Mouse (Mus musculus) liver (tissue): Measurements from ENCODE around the gene Rufy1.

Experiments used
- DNase-seq: peaks from one replicate; pipeline ENCODE4 v3.0.0-alpha.2; 2020; ENCODE audit warnings: mixed read lengths

Gene Rufy1

DNA sequence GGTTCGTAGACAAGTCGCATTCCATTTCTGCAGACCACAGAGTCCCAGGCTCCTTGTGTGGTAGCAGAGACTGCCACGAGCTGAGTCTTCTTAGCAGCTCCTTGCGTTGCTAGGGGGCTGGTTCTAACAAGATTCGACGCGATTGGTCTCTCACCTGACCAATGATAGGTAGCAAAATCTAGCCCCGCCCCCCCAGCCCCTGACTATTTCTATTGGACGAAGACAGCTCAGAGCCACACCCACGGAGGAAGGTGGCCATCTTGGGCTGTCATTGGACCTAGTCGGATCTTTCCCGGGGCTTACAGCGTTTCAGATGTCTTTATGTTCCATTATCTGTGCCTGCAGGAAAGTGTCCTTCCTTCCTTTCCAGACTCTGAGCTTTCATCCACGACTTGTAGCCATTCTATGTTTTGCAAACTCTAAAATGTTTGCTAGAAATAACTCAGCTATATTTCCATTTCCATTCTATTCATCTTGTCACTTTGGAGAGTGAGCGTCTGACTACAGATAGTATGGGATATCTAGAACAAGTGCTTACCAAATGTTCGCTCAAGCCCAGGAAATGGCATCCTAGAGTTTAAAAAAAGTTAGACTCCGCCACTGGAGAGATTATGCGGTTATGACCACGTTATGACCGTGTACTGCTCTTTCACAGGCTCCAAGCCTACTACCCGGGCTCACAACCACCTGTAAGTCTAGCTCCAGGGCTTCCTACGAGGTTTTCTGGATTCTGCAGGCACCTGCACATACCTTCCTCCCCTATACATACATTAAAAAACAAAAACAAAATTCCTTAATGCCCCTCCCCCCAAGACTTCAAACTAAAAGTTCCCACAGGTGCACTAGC is 8.8 kb downstream of the Rufy1 start:
- peak; percentile 92 for DNase-seq

DNA sequence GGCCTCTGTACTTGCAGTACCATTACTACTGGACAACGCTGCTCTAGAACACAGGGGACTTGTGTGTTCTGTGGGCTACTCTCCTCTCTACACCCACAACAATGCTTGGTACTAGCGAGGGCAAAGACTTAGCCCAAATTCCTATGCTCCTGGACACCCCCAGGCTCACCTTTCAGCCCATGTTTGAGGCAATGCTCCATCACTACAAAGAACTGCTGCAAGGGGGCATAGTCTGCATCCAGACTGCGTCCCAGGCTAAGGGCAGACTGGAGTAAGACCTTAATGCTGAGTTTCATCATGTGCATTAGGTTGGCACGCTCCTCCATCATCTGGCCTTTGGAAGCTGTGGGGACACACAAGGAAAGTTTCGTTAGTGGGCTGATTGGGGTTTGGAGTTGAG is 9.5 kb downstream of the Rufy1 start:
- DNase-seq = no peak

DNA sequence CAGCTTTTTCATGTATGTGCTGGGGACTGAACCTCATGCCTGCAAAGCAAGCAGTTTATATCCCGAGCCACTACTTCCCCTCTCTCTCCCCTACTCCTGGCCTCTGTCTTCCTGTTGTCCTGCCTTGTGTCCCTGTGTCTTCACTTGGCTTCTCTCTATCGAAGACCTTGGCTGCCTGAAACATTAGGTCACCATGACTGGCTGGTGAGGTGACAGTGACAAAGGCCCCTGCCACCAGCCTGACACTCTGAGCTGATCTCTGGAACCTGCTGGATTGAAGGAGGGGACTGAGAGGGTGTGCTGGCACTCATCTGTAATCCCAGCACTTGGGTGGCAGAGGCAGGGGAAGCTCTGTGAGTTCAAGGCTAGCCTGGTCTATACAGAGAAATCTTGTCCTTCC is 13.1 kb downstream of the Rufy1 start:
- no peak for DNase-seq

DNA sequence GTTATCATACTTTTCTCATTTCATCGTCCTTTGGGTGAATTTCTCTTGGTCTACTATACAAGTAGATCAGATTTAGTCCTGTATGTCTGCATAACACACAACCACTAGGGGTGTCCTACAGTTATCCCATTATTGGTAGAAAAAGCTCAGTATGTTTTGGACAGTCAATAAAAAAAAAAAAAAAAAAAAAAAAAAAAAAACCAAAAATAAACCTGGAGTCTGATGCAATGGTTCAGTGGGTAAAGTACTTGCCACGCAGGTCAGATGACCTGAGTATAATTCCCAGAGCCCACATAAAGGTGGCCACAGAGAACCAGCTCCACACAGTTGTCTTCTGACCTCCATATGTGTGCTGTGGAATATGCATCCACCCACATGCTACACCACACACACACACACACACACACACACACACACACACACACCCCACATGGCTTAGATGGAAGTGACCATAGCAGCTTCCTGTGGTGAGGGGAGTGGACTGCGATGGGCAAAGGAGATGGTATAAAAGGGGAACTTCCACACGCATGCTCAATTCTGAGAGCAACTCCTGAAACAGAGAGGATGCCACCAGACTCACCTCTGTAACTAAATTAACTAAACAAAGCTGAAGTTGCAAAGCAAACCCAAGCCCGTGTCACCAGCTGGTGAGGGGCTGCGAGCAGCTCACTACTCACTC is 15.2 kb downstream of the Rufy1 start:
- DNase-seq = no peak

DNA sequence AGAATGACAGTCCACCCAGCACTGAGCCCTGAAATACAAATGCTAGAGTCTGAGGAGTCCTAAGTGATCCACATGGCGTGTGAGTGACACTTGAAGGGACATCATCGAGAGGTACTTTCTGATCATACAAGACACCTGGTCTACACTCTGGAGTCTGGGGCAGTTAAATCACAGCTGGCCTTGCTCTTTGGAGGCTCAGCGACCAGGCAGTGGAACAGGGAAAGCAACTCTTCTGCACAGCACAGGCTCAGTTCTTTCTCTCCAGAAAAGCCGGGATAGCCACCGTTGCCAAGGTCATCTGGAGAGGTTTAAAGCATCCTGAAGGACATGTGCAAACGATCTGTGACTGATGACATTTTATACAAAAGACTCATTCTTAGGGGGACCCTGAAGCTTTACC is 23.7 kb downstream of the Rufy1 start:
- no peak for DNase-seq

DNA sequence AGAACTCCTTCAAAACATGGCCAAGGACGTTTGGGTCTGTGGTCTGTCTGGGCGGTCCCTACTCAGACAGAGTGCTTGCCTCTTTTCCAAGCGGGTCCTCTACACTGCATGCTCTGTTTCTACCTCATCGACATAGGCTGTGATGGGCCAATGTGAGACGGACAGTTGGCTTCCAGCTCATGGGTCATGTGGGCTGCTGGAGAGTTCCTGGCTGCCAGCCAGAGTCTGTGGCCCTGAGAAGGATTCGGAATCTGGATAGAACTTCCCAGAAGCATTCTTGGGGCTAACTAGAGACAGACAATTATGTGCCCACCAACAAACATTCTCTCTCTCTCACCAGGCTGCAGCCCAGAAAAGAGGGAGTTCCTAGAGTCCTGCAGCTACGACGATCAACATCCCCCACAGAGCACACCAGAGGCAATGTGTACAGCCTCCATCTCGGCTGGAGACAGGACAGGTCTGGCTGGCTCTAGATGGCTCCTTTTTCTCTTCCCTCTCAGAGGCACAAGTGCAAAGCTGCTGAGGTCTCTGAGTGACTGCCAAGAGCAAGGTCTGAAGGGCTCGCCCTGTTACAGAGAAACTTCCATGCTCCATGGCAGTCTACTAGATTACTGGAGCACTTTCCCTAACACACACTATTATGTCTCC is 27.4 kb downstream of the Rufy1 start:
- DNase-seq = no peak

DNA sequence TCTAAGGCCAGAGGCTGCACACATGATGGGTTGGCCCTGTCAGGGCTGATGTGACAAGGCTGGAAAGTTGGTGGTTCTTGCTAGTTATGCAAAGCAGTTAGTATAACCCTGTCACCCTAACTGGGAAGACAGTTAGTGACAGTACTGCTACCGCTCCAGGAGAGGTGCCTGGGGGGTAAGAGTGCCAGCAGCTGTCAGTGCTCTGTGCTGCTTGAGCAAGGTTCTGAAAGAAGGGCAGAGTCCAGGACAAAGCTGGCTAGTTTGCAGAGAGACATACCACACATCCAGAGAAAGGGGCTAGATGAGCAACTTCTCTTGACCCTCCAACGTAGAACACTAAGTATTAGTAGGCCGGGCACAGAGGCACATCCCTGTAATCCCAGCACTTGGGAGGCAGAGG is 28.4 kb downstream of the Rufy1 start:
- DNase-seq = no peak

DNA sequence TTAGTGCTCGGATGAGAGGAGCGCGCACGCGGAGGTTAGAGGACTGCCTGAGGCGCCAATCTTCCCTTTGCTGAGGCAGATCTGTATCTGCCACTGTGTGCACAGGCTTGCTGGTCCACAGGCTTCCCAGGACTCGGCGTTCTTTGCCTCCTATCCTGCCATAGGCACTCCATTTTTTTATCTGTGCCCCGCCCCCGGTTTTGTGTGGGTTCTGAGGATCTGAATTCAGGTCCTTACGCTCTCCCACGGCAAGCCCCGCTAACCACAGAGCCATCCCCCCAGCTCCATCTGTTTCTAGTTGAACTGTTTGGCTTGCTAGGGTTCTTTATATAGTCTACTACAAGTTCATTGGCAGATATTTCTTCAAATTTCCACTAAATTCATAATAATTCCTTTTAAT is 32.1 kb downstream of the Rufy1 start:
- no peak for DNase-seq

DNA sequence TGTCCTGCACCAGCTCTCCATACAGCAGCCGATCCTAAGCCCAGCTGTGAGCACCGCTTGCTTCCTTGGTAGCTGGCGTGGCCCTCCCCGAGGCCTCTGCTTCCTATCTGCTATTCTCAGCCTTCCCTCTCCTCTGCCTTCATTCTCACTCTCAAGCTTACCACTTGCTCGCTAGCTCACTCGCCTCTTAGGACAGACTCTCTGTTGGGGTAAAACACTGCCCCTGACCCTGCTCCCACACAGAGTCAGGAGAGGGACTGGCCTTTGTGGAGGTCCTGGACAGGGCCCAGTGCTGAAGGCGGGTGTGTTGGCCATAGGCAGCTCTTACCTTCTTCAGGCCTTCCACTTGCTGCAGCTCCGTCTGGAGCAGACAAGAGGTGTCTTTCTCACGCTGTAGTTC is 33.6 kb downstream of the Rufy1 start:
- DNase-seq = no peak

DNA sequence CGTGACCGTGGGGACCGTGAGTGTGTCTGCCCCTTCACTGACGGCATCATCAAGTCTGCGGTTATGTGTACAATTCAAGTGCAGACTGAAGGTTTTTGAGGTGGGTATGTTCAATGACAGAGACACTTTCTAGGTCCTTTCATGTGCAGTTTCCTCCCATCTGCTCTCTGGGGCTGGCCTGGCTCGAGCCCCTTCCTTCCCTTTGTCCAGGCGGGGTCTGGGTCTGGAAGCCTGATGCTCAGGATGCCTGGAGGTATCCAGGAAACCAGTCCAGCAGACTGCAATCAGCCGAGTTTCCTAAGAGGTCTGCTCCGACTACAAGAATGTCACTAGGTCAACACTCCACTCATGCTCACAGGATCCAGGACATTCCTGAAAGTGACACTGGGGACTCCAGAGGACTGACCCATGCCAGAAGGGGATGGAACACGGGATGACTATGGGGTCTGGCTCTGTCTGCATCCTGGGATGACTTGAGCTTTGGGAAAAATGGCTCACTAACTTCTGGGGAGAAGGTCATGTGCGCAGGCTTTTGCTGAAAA is 34.1 kb downstream of the Rufy1 start:
- no peak for DNase-seq

DNA sequence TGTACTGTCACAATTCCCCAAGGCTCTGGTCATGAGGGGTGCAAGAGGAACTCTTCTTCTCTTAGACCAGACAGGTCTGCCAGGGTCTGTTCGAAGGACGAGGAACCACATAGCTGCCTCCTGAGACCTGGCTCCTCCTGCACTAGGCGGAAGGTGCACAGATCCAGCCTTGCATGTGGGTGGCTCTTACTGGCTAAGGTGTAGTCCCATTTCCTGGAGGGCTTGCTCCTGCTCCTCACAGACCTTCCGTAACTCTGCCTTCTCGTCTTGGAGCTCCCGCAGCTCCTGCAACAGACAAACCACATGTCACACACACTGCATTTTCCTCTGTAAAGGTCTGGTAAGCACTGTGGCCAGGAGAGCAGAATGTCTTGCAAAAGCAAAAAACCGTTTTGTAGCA is 36.2 kb downstream of the Rufy1 start:
- no peak for DNase-seq

DNA sequence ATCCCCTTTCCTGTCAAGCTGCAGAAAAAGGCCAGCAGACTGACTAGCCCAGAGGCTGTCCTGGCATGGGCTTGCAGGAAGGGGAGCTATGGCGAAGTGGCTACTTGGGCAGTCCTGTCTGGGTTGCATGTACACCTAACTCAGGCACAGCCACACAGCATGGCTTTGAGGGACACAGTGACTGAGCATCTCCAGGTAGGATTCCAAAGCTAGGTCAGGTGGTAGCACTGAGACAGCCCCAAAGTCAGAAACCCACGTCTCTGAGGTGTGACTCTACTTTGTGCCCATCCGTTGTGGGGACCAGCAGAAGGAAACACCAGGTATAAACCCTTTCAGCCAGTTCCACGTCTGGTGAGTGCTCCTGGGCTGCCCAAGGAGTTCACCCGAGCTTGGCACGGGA is 37.6 kb downstream of the Rufy1 start:
- DNase-seq = no peak

DNA sequence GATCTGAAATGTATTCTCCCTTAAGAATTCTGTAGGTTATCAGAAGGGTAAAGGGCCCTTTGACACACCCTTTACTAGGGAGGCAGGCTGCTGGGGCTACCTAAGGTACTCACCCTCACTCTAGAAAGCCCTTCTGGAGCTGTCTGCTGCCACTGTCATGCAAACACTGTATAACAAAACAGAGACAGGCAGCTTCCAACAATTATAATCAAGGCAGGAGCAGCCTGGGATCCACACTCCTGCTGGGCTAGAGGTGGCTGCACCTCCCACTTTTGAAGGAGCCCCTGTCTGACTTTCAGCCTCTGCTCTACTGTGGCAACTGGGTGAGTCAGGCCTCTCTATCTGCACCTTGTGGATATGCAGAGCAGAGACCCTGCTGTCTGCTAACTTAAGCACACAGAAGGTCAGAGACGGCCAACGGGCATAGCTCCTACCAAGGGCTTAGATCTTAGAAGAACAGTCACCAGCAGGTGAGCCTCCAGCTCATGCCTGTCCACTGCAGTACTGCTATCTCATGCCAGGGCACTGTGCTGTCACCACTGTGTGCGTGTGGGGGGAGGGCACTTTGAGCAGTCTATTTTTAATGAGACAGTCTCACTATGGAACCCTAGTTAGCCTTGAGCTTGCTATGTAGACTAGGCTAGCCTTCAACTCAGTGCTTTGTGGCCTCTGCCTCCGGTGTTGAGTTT is 39.5 kb downstream of the Rufy1 start:
- DNase-seq = no peak

DNA sequence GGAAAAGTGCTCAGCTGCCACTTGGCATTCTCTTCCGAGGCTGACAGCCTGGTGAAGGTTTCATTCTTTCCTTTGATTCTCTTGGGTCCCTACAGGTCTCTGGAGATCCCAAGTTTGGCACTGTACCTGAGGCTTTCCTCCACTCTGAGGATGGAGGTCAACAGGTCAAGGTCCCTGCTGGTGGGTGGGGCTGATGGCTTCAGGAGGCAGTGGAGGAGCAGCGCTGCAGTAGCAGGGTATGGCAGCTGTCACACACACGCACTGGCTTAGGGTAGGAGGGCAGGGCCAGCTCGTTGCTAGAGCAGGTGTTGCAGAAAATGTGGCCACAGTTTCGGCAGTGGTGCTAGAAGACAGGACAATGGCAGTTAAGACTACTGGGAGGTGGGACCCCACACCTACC is 41.3 kb downstream of the Rufy1 start:
- DNase-seq = no peak

DNA sequence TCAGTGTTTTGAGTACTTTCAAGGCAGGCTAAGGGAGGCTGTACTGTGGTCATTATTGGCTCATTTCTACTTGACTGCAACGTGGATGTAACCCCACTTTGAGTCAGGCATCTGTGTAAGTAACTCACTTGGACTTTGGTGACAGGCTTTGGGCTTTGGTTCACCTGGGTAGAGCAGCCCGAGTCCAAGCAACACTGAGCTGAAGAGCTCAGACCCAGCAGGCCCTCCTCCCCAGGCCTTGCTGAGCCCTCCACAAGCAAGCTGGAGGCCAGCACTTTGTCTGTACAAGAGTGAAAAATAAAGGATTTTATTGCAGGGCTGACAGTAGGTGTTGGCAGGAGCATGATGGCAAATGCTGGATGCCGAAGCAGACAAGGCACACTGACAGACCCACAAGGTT is 41.9 kb downstream of the Rufy1 start:
- DNase-seq = no peak

DNA sequence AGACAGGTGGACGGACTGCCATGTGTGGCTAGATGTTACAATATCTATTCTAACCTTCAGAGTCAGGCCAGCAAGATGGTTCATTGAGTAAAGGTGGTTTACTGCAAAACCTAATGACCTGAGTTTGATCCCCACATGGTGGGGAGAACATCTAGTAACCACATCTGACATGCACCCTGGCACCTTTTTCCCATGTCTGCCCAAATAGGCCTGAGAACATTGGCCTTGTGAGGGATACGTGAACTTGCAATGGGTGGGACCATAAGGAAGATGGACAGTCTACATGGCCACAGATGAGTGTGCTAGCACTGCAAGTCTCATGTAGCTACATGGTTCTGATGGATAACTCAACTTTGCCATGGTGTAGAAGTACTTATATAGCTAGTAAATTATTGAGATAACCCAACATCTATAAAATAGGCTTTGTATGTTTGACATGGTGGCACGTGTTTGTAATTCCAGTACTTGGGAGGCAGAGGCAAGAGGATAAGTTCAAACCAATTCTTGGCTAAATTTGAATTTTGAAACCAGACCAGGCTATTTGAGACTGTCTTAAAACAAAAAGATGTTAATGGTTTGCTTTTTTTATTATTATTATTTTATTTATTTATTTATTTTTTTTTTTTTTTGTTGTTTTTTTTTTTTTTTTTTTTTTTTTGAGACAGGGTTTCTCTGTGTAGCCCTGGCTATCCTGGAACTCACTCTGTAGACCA is 42.6 kb downstream of the Rufy1 start:
- no peak for DNase-seq

DNA sequence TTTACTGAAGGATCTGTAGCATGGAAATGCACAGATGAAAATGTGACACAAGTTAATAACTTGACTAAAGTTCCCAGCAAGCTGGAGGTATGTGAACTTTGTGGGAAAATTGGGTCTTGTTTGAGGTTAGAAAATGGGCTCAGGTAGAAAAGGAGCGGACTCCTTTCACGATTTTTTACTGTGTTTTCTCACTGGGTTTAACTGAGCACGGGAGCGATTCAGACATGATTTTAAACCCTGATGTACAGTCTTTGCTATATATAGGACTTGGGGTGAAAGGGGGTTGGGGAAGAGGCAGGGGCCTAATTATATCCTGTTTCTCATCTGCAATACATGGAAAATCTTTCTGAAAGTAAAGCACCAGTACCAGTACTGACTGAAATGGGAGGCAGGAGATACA is 43.2 kb downstream of the Rufy1 start:
- DNase-seq = no peak

DNA sequence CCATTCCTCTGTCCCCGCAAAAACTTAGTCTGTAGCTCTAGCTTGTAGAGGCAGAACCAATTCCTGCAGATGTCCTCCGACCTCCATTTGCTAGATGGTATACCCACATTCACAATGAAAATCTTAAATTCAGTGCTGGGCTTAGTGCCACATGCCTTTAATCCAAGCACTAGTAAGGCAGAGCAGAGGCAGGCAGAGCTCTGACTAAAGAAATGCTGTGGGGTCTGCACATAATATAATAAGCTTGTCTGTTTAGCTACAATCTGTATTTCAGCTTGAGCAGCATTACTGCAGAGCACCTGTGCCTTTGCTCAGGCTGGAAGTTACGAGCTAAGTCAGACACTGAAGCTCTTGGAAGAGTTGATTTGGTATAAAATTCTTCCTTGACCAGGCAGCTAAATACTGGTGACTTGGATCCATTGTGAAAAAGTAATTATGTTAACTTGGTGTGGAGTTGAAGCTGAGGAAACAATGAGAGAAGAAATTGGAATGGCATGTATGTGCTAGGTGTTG is 43.7 kb downstream of the Rufy1 start:
- DNase-seq = no peak

DNA sequence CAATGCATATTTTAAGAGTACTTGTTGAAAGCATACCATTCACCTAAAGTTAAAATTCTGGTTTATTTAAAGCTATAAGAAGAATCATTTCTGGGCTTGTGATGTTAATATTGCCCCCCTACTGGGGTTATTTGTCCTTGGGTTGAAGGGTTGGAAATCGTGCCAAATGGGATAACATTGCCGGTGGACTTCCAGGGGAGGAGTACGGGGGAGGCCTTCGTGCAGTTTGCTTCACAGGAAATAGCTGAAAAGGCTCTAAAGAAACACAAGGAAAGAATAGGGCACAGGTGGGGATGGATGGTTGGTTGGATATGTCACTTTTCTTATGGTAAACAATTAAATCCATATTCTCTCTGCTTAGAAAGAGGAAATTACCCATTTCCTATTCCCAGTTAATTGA is 49.6 kb downstream of the Rufy1 start:
- DNase-seq = no peak

DNA sequence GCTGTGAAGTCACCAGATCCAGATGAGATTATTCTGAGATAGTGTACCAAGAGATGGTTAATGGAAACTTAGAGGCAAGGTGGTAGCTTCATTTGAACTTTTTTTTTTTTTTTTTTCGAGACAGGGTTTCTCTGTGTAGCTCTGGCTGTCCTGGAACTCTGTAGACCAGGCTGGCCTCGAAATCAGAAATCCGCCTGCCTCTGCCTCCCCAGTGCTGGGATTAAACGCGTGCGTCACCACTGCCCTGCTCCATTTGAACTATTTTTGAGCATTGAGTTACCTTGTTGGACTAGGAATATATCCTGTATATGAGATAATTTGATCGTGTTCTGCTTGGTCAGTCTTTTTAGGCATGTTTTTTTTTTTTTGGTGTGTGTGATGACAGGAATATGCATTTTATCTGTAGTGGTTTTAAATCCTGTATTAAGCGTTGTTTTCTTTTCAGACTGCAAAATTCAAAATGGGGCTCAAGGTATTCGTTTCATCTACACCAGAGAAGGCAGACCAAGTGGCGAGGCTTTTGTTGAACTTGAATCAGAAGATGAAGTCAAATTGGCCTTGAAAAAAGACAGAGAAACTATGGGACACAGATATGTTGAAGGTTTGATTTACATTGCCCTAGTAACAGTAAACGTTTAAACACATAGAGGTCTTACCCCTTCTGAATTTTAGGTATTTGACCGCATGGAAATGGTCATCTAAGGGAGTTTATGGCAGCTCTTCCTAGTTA is 51.7 kb downstream of the Rufy1 start:
- DNase-seq = no peak

DNA sequence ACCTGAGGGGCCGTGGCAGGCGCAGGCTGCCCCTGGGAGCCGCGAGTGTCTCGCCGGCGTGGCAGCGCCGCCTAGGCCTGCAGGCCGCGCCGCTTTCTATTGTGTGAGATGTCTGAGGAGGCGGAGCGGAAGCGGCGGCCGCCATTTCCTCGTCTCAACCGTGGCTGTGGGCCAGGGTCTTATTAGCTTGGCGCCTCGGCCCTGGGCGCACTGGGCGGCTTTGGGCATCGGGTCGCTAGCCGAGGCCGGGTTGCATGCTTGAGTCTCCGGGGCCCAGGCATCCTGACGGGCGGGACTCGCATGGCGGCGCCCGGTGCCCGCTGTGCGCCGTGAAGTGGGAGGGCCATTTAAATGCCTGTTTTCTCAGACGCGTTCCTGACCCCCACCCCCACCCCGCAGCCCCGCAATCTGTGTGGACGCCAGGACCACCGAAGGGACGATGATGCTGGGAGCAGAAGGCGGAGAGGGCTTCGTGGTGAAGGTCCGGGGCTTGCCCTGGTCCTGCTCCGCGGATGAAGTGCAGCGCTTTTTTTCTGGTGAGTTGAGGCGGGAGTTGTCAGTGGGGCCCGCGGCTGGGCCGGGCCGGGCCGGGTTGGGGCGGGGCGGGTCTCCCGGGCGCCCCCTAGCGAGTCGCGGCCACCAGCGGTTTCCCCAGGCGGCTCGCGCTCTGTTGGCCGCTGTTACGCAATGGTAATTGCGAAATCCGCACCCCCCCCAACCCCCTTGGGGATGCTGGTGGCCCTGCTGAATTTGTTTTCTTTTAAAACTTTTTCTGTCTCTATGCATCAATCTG is 52.8 kb downstream of the Rufy1 start:
- peak; percentile 90 for DNase-seq
